Mouse (Mus musculus): ENCODE results near the gene Casp8. TPM values are rescaled to one million over a fixed set of nuclear protein-coding genes. Genes with fewer than 3 reads are reported as not detected.
"Not testable (repeated sequence)": the region's sequence is repeated elsewhere in the genome, so short reads cannot be mapped to it uniquely, and the experiment has no call there.

Casp8 gene
- polyA plus RNA-seq, 1 experiment from 2014 or later: 4.7 TPM

- H3K27me3 ChIP-seq (replicated peaks; ENCODE audit: control insufficient read depth, insufficient read depth, low read length); H3K27ac ChIP-seq (ENCODE audit: low read depth, low read length); ATAC-seq; H3K4me1 ChIP-seq (ENCODE audit: control insufficient read depth, insufficient read depth, low read length); H3K9me3 ChIP-seq (replicated peaks; ENCODE audit: control insufficient read depth, low read length); H3K9ac ChIP-seq (ENCODE audit: low read length); H3K36me3 ChIP-seq (ENCODE audit: control insufficient read depth, insufficient read depth, low read length); DNase-seq (ENCODE audit: low spot score); H3K4me3 ChIP-seq (ENCODE audit: low read depth, low read length); H3K4me2 ChIP-seq (ENCODE audit: low read length): not testable (repeated sequence)
- WGBS: 96% methylated on average over 2 of the region's 2 CpGs
These were observed 84.1 kb downstream of the Casp8 start for GRCm38 (mm10) chr1:58879291-58879690.

GRCm38 (mm10) chr1:58883279-58883678 lies 88.1 kb downstream of the Casp8 start:
- ATAC-seq; H3K4me3 ChIP-seq (ENCODE audit: low read depth, low read length); H3K27me3 ChIP-seq (replicated peaks; ENCODE audit: control insufficient read depth, insufficient read depth, low read length); H3K36me3 ChIP-seq (ENCODE audit: control insufficient read depth, insufficient read depth, low read length); DNase-seq (ENCODE audit: low spot score); H3K27ac ChIP-seq (ENCODE audit: low read depth, low read length); H3K9ac ChIP-seq (ENCODE audit: low read length); H3K4me2 ChIP-seq (ENCODE audit: low read length); H3K9me3 ChIP-seq (replicated peaks; ENCODE audit: control insufficient read depth, low read length); H3K4me1 ChIP-seq (ENCODE audit: control insufficient read depth, insufficient read depth, low read length): not testable (repeated sequence)
- WGBS: 91% methylated on average over 9 of the region's 9 CpGs

GRCm38 (mm10) chr1:58885646-58886045 lies 90.5 kb downstream of the Casp8 start:
- no peak overlapping the region for H3K27ac ChIP-seq (ENCODE audit: low read depth, low read length)
- H3K36me3 ChIP-seq (ENCODE audit: control insufficient read depth, insufficient read depth, low read length): no peaks in the 10 kb centered on the region
- DNase-seq (ENCODE audit: low spot score) (no peak), ATAC-seq (no peak)
- WGBS: 77% methylated on average over 4 of the region's 4 CpGs
- H3K27me3 ChIP-seq (replicated peaks; ENCODE audit: control insufficient read depth, insufficient read depth, low read length): no peaks in the 10 kb centered on the region
- H3K4me1 ChIP-seq (ENCODE audit: control insufficient read depth, insufficient read depth, low read length): no peaks in the 10 kb centered on the region
- no peaks in the 10 kb centered on the region for H3K9me3 ChIP-seq (replicated peaks; ENCODE audit: control insufficient read depth, low read length)
- no peak overlapping the region for H3K4me3 ChIP-seq (ENCODE audit: low read depth, low read length)
- H3K4me2 ChIP-seq (ENCODE audit: low read length): no peak overlapping the region
- H3K9ac ChIP-seq (ENCODE audit: low read length): no peak overlapping the region

- Histone ChIP-seq H3K9me3 (replicated peaks; ENCODE audit: control insufficient read depth, low read length) (no peaks in the 10 kb centered on the region), H3K4me1 (ENCODE audit: control insufficient read depth, insufficient read depth, low read length) (no peaks in the 10 kb centered on the region), H3K27ac (ENCODE audit: low read depth, low read length) (no peak overlapping the region), H3K9ac (ENCODE audit: low read length) (no peak overlapping the region), H3K4me2 (ENCODE audit: low read length) (no peak overlapping the region), H3K27me3 (replicated peaks; ENCODE audit: control insufficient read depth, insufficient read depth, low read length) (no peaks in the 10 kb centered on the region), H3K4me3 (ENCODE audit: low read depth, low read length) (no peak overlapping the region), H3K36me3 (ENCODE audit: control insufficient read depth, insufficient read depth, low read length) (no peaks in the 10 kb centered on the region)
- 86% methylated on average over 5 of the region's 5 CpGs for WGBS
- DNase-seq (ENCODE audit: low spot score): no peak
- no peak for ATAC-seq
These were observed 94.8 kb downstream of the Casp8 start for GRCm38 (mm10) chr1:58889826-58890546.

- not testable (repeated sequence) for H3K9me3 ChIP-seq (replicated peaks; ENCODE audit: control insufficient read depth, low read length); H3K9ac ChIP-seq (ENCODE audit: low read length); H3K4me2 ChIP-seq (ENCODE audit: low read length); ATAC-seq; H3K4me3 ChIP-seq (ENCODE audit: low read depth, low read length); H3K36me3 ChIP-seq (ENCODE audit: control insufficient read depth, insufficient read depth, low read length); DNase-seq (ENCODE audit: low spot score); H3K27me3 ChIP-seq (replicated peaks; ENCODE audit: control insufficient read depth, insufficient read depth, low read length); H3K27ac ChIP-seq (ENCODE audit: low read depth, low read length); H3K4me1 ChIP-seq (ENCODE audit: control insufficient read depth, insufficient read depth, low read length)
- WGBS: 80% methylated on average over 4 of the region's 5 CpGs
These were observed 95.6 kb downstream of the Casp8 start for GRCm38 (mm10) chr1:58890697-58891290.

- H3K4me1 ChIP-seq (ENCODE audit: control insufficient read depth, insufficient read depth, low read length); H3K9me3 ChIP-seq (replicated peaks; ENCODE audit: control insufficient read depth, low read length); H3K9ac ChIP-seq (ENCODE audit: low read length); H3K36me3 ChIP-seq (ENCODE audit: control insufficient read depth, insufficient read depth, low read length); H3K27ac ChIP-seq (ENCODE audit: low read depth, low read length); H3K4me2 ChIP-seq (ENCODE audit: low read length); DNase-seq (ENCODE audit: low spot score); H3K4me3 ChIP-seq (ENCODE audit: low read depth, low read length); ATAC-seq; H3K27me3 ChIP-seq (replicated peaks; ENCODE audit: control insufficient read depth, insufficient read depth, low read length): not testable (repeated sequence)
- WGBS: 93% methylated on average over 2 of the region's 2 CpGs
These were observed 96.5 kb downstream of the Casp8 start for GRCm38 (mm10) chr1:58891481-58892170.

- not testable (repeated sequence) for H3K9ac ChIP-seq (ENCODE audit: low read length); H3K27me3 ChIP-seq (replicated peaks; ENCODE audit: control insufficient read depth, insufficient read depth, low read length); DNase-seq (ENCODE audit: low spot score); H3K4me3 ChIP-seq (ENCODE audit: low read depth, low read length); H3K4me2 ChIP-seq (ENCODE audit: low read length); H3K36me3 ChIP-seq (ENCODE audit: control insufficient read depth, insufficient read depth, low read length); H3K4me1 ChIP-seq (ENCODE audit: control insufficient read depth, insufficient read depth, low read length); H3K27ac ChIP-seq (ENCODE audit: low read depth, low read length); ATAC-seq; H3K9me3 ChIP-seq (replicated peaks; ENCODE audit: control insufficient read depth, low read length)
- 93% methylated on average over 7 of the region's 8 CpGs for WGBS
These were observed 97.2 kb downstream of the Casp8 start for GRCm38 (mm10) chr1:58892386-58892785.
